Mouse (Mus musculus) neutrophil, adult 5-6 weeks (primary cell): Measurements from ENCODE around the gene Fli1. TPM values are rescaled to one million over a fixed set of nuclear protein-coding genes. Genes with fewer than 3 reads are reported as not detected.

Experiments
- ATAC-seq: fragments of 151-379, 151-347 bp; 2 replicates; pipeline ENCODE4 v1.8.0; 2017; ENCODE audit warnings: mild to moderate bottlenecking, moderate TSS enrichment; ENCODE audit not compliant: insufficient number of reproducible peaks, poor library complexity, low FRiP score, severe bottlenecking; ENCODE audit errors: extremely low read depth
- total RNA-seq: library from RNA; stranded (forward); fragments of 200-1000 nt; gene quantifications from 2 replicates; pipeline ENCODE4 v1.2.3, GENCODE M21; 2017

Gene Fli1
- total RNA-seq, 1 experiment from 2014 or later: 223 TPM

- no peak for ATAC-seq
Observed at GRCm38 (mm10) chr9:32530975-32531374, 11.7 kb downstream of the Fli1 start.

GRCm38 (mm10) chr9:32530188-32530587 is 12.5 kb downstream of the Fli1 start:
- no peak for ATAC-seq

- no peak for ATAC-seq
Observed at GRCm38 (mm10) chr9:32529594-32529993, 13.1 kb downstream of the Fli1 start.

GRCm38 (mm10) chr9:32527329-32527728 is 15.3 kb downstream of the Fli1 start:
- no peak for ATAC-seq

- ATAC-seq: no peak
Observed at GRCm38 (mm10) chr9:32525787-32526186, 16.9 kb downstream of the Fli1 start.

GRCm38 (mm10) chr9:32522536-32523245 is 20.0 kb downstream of the Fli1 start:
- ATAC-seq: no peak

GRCm38 (mm10) chr9:32521331-32521730 is 21.3 kb downstream of the Fli1 start:
- no peak for ATAC-seq

GRCm38 (mm10) chr9:32520821-32521220 is 21.8 kb downstream of the Fli1 start:
- ATAC-seq: no peak

GRCm38 (mm10) chr9:32519101-32520051 is 23.3 kb downstream of the Fli1 start:
- ATAC-seq: no peak

- no peak for ATAC-seq
Observed at GRCm38 (mm10) chr9:32518351-32519075, 24.1 kb downstream of the Fli1 start.

- peak; percentile 33 for ATAC-seq
Observed at GRCm38 (mm10) chr9:32516691-32517090, 26.0 kb downstream of the Fli1 start.

- ATAC-seq: peak; percentile 50
Observed at GRCm38 (mm10) chr9:32515894-32516686, 26.6 kb downstream of the Fli1 start.

GRCm38 (mm10) chr9:32514406-32515058 is 28.1 kb downstream of the Fli1 start:
- ATAC-seq: no peak

- no peak for ATAC-seq
Observed at GRCm38 (mm10) chr9:32513471-32513870, 29.2 kb downstream of the Fli1 start.

GRCm38 (mm10) chr9:32510454-32511263 is 32.0 kb downstream of the Fli1 start:
- no peak for ATAC-seq

GRCm38 (mm10) chr9:32509706-32510156 is 32.9 kb downstream of the Fli1 start:
- no peak; the same call in 1 of the 2 replicates for ATAC-seq

- peak; percentile 67 for ATAC-seq
Observed at GRCm38 (mm10) chr9:32508648-32509047, 34.0 kb downstream of the Fli1 start.
